8 mouse cellular contexts compared by ENCODE assay signal in the genomic region with DNA sequence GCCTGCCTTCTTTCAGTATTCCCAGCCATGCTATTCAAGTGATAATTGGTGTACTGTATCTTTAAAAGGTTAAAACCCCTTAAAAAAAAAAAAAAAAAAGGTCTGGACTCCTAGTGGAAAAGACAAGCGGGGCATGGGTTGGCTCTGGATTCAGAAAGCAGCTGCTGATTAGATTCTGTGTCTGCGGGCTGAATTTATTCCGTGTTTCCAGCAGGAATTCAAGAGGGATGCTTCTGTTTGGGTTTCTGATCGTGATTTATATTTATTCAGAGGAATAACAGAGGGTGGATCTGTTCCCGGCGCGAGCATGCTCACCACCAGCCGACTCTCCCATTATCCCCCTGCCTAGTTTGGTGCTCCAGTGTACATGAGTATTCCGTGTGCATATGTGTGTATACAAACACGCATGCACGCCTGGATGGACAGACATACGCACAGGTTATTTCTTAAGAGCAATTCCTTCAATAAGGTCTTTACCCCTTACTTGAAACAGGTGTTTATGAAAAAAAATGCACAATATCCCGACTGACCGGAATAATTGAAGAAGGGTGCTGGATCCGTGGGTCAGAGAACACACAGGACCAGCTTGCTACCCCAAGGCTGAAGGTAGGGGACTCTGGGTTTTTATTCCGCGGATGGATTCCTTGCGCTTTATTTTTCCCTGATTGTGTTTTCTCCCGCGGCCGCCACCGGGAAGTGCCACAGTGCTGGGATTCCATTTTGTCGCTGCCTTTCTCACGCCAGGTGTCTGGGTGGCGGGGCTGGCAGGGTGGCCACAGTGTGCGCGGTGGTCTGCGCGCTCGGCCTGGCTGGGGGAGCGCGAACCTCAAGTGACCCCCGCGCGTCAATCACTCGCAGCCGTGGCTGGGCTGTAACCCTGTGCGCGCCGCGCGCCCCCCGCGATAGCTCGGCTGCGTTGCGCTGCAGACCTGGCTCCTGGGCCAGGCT.
DNase-seq lines count a peak whose midpoint lies in the region; ATAC-seq and TF ChIP-seq lines count a peak whose summit lies in the region.

No protein-coding gene starts in this region.

- H3K9ac ChIP-seq in kidney, embryonic 15.5 days, result peak overlapping the region; percentile 57
- H3K9ac ChIP-seq in liver, embryonic 12.5 days, result no peak overlapping the region

- peaks cover 17% of the 10 kb centered on the region for H3K4me1 ChIP-seq in cerebellum, adult 2 months (ENCODE audit: control insufficient read depth, insufficient read depth, low read length)
- H3K4me1 ChIP-seq in kidney, embryonic 15.5 days, result peaks cover 33% of the 10 kb centered on the region
- H3K4me1 ChIP-seq in liver, embryonic 12.5 days, result peaks cover 30% of the 10 kb centered on the region

- peak; percentile 23; the same call in 1 of the 2 replicates for TF ChIP-seq CTCF in gastrocnemius, adult 2 months (IDR thresholded peaks at IDR 0.05)
- no peak for TF ChIP-seq CTCF in cerebellum, adult 2 months (IDR thresholded peaks at IDR 0.05; ENCODE audit: borderline replicate concordance, insufficient read depth, low read depth, low read length)

- 0 out of 2 replicates have a peak, but pooled peaks have one; percentile 25 for ATAC-seq in kidney, embryonic 15.5 days (replicated peaks; ENCODE audit: low FRiP score)
- no peak for ATAC-seq in liver, embryonic 12.5 days
- no peak for ATAC-seq in CD4-positive, CD25-positive, alpha-beta regulatory T cell, adult 4 months

- intact Hi-C loops in gastrocnemius, adult 2 months (cut with DNase I), result loop anchor here (10.0 kb wide), 1 partner anchor 390 kb away; the partner anchor contains the start of genes Ppcs and Zmynd12

- no peaks in the 10 kb centered on the region for H3K9me3 ChIP-seq in kidney, embryonic 15.5 days (replicated peaks)
- H3K9me3 ChIP-seq in liver, embryonic 12.5 days (replicated peaks), result no peaks in the 10 kb centered on the region

- peak overlapping the region; percentile 88 for H3K4me3 ChIP-seq in gastrocnemius, adult 2 months
- H3K4me3 ChIP-seq in cerebellum, adult 2 months (replicated peaks; ENCODE audit: insufficient read depth, low read depth, low read length), result peak overlapping the region; percentile 85
- H3K4me3 ChIP-seq in kidney, embryonic 15.5 days (replicated peaks), result peak overlapping the region; percentile 55
- H3K4me3 ChIP-seq in liver, embryonic 12.5 days, result peak overlapping the region; percentile 47

- WGBS in cerebellum, adult 2 months, result under 1% methylated on average over 47 of the region's 47 CpGs
- 2% methylated on average over 47 of the region's 47 CpGs for WGBS in kidney, embryonic 15.5 days
- 6% methylated on average over 47 of the region's 47 CpGs for WGBS in liver, embryonic 12.5 days (ENCODE audit: insufficient replicate concordance)

- TF ChIP-seq POLR2A in cerebellum, adult 2 months (IDR thresholded peaks at IDR 0.05; ENCODE audit: borderline replicate concordance, insufficient read depth, low read length), result peak; percentile 40; the same call in 1 of the 2 replicates

- peak overlapping the region; percentile 84 for H3K27ac ChIP-seq in gastrocnemius, adult 2 months
- peak overlapping the region; percentile 90 for H3K27ac ChIP-seq in cerebellum, adult 2 months (ENCODE audit: insufficient read depth, low read length)
- no peak overlapping the region for H3K27ac ChIP-seq in kidney, embryonic 15.5 days
- H3K27ac ChIP-seq in liver, embryonic 12.5 days, result no peak overlapping the region

- H3K4me2 ChIP-seq in kidney, embryonic 15.5 days, result peak overlapping the region; percentile 93
- H3K4me2 ChIP-seq in liver, embryonic 12.5 days, result peak overlapping the region; percentile 69

- DNase-seq in gastrocnemius, adult 2 months, result peak; percentile 56
- DNase-seq in gastrocnemius, postnatal 25 days, result no peak
- peak; percentile 74 to 75 for DNase-seq in cerebellum, adult 2 months
- DNase-seq in frontal cortex, adult 2 months (ENCODE audit: extremely low spot score in 1 of 2, low spot score in 1 of 2), result peak; percentile 28 to 64
- DNase-seq in retina, postnatal 1 day, result peak; percentile 71

- no peaks in the 10 kb centered on the region for H3K36me3 ChIP-seq in kidney, embryonic 15.5 days
- no peaks in the 10 kb centered on the region for H3K36me3 ChIP-seq in liver, embryonic 12.5 days

- no peaks in the 10 kb centered on the region for H3K27me3 ChIP-seq in cerebellum, adult 2 months (ENCODE audit: control insufficient read depth, insufficient read depth, low read length)
- H3K27me3 ChIP-seq in kidney, embryonic 15.5 days, result peaks cover 39% of the 10 kb centered on the region
- peaks cover 60% of the 10 kb centered on the region for H3K27me3 ChIP-seq in liver, embryonic 12.5 days (replicated peaks)

Comparison
In these comparisons a context has a peak if more than half of its experiments do, and no peak if none do; other contexts are left out.
1. H3K27ac ChIP-seq: peak in gastrocnemius, adult 2 months (single experiment) and cerebellum, adult 2 months (single experiment); none in kidney, embryonic 15.5 days (single experiment) and liver, embryonic 12.5 days (single experiment).
2. Peak in every context shown above with its lines, with median percentiles within 50 percentile points of each other: H3K4me3 ChIP-seq.